Mouse (Mus musculus) kidney, postnatal 14 days (tissue): ENCODE data around the gene Nanos2.

ENCODE experiments used
- DNase-seq: peaks from one replicate; pipeline ENCODE4 v3.0.0; 2022; ENCODE audit warnings: mixed read lengths

The Nanos2 gene

DNA sequence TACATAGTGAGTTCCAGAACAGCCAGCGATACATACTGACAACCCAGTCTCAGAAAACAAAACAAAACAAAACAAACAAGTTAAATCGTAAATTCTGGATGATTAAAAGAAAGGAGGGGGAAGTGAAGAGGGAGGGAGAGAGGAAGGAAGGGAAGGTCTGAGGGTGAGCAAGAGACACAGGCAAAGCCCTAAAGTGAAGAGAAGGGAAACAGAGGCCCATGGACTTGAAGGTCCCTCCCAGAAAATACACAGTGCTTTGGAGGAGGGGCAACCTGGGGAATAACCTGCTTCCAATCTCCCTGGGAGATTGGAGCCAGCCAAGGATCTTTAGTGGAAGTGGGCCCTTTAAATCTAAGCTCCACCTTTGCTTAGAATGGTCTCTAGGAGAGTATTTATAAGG lies at the start of gene Nanos2:
Gene Nanos2, plus strand, starts transcription at position 301 of the 400 bp plus-strand sequence.
- DNase-seq, result no peak

DNA sequence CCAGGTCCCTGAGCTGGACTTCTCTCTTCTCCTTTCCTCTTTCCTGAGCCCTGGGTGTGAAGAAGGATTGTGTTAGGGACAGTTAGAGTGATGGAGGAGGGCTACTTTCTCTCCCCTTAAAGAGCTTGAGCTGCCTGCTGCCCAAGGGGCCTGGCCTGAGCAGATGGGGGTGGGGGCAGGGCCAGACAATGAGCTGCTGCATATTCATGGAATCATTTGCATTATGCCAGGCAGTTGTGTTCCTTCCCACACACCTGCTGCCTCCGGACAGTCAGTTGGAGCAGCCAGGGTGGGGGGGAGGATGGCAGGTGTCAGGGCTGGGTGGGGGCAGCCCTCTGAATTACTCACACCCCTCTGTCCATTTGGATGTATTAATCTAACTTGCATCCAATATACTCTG lies 44.8 kb upstream of the Nanos2 start:
- DNase-seq, result no peak

DNA sequence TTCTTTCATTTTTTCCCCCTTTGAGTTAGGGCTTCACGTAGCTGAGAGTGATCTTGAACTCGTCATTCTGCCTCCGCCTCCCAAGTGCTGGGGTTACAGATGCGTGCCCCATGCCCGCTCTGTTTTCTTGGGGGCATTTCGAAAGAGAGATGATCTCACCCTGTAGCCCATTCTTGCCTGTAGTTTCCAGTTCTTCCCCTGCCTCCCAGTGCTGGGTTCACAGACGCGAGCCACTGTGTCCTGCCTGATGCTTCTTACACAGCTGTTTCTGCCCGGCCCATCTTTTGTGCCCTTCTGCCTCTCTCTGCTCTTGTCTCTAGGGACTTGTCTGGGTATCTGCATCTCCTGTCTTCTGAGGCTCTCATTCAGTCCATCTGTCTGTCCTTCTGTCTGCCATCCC lies 44.4 kb upstream of the Nanos2 start:
- no peak for DNase-seq

DNA sequence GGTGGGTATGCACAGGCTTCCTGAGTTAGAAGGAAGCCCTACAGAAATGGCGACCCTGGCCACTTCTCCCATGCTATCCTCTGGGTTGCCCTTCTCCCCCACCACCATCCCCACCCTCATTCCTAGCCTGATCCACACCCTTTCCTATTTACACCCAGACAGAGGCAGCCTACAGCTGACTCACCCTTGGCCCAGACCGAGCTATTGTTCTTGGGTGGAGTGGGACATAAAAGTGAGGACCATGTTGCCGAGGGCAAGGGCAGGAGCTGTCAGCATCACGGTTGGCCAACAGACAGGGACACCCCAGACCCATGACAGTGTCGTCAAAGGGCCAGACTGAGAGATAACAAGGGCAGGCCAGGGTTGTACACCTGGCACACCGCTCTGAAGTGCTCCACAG lies 39.0 kb upstream of the Nanos2 start:
- peak; percentile 71 for DNase-seq

DNA sequence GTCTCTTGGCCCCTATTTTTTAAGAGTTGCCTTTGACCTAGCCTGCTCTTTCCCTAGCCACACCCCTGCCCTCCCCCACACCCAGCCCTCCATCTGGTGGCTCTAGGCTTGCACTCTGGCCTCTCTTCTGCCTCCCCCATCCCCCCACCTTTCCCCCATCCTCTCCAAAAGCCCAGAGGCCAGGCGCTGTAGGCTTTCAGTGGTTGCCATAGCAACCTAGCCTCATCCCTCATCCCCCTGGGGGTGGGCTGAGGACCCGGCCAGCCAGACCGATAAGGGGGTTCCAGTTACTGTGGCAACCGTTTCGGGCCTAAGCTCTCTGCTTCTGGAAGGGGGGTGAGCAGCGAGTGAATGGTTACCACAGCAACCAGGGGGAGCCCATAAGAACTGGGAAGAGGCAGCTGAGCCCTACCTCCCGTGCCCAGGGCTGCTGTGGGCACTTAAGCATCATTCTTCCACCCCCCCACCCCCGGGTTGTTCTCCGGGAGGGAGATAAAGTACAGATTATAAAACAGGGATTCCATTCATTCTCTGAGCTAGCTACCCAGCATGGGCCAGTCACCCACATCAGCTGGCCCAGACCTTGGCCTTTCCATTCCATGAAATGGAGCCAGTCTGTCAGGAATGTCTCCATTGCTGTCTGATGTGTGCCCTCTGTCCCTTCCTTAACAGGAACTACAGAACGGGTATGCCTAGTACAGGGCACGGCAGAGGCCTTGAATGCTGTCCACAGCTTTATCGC lies 37.2 kb upstream of the Nanos2 start:
- no peak for DNase-seq

DNA sequence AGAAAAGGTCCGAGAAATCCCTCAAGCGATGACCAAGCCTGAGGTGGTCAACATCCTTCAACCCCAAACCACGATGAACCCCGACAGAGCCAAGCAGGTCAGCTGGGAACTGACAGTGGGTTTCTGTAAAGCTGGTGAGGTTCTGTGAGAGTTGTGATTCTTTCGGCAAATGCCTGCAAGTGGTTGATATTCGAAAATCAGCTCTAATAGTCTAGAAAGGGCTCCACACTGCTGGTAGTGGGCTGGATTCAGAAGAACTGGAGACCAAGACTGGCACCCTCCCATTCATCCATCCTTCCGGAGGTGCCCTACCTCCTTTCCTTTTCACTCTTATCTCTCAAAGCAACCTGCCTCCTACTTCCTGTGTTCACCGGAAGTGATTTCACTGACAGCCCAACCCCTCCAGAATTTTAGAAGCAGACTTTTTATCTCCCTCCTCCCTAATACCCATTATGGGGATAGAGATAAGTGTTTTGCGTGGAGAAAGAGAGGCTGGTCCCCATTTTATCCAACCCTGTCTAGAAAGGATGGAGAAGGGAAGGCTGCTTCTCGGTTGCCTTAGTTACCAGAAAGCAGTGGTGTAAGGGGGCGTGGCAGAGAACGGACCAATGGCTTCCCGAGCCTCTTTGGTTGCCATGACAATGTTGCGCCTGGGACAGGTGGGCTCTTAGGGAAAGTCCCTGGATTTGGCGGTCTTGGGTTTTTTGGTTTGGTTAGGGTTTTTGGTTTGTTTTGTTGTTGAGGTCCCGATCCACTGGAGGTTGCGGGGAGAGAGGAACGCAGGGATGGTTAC lies 36.5 kb upstream of the Nanos2 start:
- DNase-seq, result no peak

DNA sequence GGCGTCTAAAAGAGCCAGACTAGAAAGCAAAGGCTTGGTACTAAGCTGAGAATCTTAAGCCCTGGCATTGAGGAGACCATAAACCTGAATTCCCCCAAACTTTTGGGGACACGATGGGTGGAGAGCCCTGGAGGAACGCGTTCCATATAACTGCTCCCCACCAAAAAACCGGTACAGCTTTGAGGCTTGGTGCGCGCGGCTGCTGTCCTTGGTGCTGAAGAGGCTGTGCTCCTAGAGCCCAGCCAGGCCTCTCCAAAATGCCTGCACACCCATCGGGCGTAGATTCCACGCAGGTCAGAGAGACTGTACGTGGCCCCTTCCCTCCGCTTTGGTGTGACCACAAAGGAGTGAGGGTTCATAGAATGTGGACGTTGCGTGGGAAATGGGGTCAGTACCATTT lies 35.8 kb upstream of the Nanos2 start:
- DNase-seq, result peak; percentile 44

DNA sequence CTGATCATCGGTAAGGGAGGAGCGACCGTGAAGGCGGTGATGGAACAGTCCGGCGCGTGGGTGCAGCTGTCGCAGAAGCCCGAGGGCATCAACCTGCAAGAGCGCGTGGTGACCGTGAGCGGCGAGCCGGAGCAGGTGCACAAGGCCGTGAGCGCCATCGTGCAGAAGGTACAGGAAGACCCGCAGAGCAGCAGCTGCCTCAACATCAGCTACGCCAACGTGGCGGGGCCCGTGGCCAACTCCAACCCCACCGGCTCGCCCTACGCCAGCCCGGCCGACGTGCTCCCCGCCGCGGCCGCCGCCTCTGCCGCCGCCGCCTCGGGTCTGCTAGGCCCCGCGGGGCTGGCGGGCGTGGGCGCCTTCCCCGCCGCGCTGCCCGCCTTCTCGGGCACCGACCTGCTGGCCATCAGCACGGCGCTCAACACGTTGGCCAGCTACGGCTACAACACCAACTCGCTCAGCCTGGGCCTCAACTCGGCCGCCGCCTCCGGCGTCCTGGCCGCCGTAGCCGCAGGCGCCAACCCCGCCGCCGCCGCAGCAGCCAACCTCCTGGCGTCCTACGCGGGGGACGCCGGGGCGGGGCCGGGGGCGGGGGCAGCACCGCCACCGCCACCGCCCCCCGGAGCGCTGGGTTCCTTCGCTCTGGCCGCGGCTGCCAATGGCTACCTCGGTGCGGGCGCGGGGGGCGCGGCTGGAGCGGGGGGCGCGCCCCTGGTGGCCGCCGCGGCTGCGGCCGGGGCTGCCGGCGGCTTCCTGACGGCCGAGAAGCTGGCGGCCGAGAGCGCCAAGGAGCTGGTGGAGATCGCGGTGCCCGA lies 29.4 kb upstream of the Nanos2 start:
- peak; percentile 79 for DNase-seq

DNA sequence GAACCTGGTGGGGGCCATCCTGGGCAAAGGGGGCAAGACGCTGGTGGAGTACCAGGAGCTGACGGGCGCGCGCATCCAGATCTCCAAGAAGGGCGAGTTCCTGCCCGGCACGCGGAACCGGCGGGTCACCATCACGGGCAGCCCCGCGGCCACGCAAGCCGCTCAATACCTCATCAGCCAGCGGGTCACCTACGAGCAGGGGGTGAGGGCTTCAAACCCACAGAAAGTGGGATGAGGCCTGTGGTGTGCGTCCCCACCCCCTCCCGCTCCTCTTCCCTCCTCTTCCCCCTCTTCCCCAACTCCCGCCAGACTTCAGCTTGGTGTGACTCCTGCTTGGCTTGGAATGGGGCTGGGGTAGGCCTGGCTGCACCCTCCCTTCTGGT lies 28.8 kb upstream of the Nanos2 start:
- DNase-seq, result no peak

DNA sequence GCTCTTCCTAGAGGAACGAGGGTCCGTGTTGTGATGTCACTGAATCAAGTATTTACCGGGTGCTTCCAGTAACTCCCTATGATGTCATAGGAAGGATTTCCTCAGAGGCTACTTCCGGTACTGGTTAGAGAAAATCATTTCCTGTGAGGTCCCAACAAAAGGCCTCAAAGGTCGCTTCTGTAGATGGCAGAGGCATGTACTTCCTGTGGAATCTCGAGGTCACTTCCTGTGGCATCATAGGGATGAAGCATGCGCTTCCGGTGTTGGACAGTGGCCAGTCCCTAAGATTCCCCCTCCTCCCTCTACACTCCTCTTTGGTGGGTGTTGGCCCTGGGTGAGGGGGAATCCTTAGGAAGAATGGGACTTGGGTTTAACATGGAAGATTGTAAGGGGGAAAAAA lies 27.8 kb upstream of the Nanos2 start:
- DNase-seq, result peak; percentile 70

DNA sequence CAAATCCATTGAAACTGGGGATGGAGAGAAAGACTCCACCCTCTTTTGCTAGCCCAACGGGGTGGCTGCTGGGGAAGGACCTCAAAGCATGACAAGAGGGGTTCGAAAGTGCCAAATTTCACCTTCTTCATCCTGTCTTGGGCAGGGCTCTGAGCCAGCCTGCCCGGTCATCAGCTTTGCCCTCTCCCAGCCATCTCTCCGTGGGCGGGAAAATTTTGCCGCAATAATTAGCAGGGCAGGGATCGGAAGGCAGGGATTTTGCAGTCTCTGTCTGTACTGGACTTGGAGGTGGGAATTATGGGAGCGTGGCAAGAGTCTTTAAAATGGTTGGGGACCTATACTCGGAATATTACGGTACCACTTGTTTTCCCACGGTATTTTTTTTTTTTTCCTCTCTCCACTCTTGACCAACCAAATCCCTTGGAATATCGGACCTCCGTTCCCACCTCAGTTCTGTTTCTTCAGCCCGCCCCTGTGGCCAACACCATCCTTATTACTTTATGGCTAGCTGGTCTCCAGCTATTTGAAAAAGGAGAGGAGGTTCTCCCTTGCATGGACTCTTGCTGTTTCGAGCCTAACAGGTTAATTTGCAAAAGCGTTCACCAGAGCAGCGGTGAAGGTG lies 24.9 kb upstream of the Nanos2 start:
- no peak for DNase-seq

DNA sequence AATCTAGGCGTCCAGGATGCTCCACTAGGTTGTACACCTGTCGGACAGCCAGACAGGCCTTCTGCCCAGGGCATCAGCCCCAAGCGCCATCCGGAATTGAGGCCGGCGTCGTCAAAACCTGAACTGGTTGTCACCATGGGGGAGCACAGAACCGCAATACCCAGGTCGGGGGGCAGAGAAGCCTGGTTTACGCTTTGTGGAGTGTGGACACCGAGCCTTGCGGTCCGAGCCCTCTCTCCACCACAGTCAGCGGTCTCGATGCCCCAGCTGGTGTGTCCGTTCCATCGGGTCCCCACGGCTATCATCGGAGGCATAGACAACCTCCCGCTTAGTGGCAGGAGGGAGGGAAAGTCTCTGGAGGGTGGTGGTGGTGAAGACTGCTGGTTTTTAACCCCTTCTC lies 24.4 kb upstream of the Nanos2 start:
- no peak for DNase-seq

DNA sequence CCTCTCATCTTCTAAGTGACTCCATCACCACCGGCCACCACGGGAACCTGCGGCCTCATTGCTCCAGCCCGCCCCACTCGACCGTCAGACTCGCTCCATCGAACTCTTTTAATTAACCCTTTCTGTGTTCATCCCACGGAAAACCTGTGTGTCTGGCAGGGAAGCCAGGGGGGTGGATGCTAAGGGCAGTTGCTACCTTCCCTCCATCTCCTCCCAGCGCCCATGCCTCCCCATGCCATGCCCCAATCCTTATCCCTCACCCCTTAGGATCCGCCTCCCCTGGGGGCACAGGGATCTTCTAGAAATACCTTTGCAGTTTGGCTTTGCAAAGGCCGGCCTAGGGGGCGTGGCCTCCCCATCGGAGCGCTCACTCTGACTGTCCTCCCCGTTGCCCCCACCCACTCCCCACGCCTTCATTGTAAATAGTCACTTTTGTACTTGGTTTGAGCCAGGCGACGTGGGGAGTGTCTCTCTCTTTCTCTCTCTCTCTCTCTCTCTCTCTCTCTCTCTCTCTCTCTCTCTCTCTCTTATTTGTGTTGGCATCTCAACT lies 23.8 kb upstream of the Nanos2 start:
- no peak for DNase-seq

DNA sequence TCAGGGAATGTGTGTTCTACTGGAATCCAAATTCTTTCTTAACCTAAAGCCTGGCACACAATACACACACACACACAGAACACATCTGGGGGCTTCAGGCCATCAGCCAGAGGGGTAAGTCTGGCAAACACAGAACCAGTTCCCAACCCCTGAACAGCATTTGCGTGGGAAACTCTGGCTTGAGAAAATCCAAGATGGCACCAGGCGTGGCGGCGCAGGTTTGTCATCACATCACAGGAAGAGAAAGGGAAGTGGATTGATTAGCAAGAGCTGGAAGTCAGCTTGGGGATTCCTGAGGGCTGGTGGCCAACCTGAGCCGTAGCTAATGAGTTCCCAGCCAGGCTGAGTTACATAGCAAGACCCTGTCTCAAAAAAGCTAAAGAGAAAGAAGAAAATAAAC lies 21.9 kb upstream of the Nanos2 start:
- no peak for DNase-seq

DNA sequence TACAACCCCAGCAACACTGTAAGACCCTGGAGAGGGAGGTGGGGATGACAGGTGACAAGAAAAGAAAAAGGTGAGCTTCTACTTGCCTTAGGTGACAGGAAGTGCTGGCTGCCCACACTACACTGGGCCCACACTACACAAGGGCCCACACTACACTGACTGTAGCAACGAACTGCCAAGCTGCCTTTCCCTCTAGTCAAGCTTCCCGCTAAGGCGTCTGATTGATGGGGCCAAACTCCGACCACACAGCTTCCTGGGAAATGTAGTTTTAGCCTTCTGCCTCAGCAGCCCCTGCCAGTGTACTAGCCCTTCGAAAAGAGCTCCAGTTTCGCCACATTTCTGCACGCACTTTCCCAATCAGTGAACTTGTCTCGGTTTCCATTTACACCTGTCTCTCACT lies 19.6 kb upstream of the Nanos2 start:
- DNase-seq, result no peak

DNA sequence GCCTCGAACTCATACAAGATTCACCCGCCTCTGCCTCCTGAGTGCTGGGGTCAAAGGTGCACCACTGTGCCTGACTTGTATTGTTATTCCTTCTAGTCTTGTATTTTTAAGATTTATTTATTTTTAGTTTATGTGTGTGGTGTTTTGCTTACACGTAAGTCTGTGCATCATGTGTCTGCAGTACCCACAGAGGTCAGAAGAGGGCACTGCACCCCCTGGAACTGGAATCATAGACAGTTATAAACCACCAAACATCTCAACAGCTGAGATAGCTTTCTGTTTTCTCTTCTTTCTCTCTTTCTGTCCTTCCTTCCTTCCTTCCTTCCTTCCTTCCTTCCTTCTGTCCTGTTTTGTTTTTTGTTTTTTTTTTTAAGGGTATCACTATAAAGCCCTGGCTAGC lies 16.2 kb upstream of the Nanos2 start:
- no peak for DNase-seq

DNA sequence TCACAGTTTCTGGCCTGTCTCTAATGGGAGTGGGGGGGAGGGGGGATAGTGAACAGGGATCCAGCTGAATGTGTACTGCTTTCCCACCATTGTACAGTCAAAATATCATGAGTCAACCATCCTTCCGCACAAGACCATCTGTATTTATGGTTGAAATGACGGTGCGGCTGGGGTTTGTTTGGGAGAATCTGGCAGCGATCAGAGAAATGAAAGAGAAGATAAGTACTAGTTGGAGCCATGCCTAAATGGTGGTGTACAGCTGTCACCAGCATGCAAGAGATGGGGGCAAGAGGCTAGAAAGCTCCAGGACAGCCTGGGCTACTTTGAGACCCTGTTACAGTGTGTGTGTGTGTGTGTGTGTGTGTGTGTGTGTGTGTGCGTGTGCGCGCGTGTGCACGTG lies 8.8 kb upstream of the Nanos2 start:
- DNase-seq, result no peak

DNA sequence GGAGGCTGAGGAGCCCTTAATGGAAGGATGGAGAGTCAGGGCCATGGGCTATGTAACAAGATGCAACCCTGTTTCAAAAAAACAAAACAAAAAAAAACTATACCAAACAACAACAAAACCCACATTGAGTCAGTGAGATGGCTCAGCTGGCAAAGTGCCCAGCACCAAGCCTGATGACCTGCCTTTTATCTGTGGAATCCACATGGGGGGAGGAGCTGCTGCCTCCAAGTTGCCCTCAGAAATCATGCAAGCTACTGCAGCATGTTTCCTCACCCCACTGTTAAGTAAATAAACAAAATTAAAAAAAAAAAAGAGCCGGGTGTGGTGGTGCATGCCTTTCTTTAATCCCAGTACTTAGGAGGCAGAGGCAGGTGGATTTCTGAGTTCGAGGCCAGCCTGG lies 697 bp upstream of the Nanos2 start:
- DNase-seq, result no peak

DNA sequence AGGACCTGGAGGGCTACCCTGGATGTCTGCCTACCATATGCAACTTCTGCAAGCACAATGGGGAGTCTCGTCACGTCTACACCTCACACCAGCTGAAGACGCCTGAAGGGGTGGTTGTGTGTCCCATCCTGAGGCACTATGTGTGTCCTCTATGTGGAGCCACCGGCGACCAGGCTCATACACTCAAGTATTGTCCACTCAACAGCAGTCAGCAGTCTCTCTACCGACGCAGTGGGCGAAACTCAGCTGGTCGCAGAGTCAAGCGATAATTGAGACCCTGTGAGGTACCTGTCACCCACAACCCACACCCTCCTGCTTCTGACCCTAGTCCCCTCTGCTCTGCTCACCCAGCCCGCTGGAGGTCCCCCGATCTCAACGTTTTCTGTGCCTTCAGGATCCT lies 547 bp downstream of the Nanos2 start:
- DNase-seq, result no peak

DNA sequence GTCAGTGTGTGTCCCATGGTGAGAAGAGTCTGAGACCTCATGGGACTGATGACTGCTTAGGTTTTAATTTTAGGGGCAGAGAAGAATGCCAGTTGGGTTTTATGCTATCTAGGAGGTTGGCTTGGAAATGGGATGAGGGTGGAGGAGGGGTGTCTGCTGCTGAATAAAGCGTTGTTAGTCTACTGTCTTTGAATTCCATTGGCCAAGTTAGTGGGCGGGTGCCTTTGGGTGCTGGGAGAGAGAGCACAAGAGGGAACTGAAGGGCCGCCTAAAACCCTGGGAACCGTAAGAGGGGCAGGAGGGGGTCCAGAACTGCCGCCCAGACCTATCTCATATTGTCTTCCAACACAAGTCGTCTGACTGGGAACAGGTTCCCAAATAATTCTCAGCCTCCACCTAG lies 1.6 kb downstream of the Nanos2 start:
- DNase-seq, result no peak

DNA sequence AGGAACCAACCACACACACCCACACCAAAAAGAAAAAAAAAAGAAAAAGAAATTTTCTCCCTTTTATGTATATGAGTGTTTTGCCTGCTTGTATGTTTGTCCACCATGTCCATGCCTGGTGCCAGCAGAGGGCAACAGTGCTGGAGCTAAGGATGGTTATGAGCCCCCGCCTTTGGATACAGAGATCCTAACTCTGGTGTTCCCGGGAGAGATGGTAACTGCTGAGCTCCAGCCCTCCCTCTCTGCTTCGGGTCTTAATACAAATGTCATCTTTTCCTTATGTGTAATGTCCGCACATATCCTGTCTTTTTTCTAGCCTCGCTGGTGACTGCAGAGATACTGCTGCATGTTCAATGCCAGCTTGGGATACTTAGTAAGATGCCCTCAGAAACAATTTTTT lies 2.8 kb downstream of the Nanos2 start:
- no peak for DNase-seq

DNA sequence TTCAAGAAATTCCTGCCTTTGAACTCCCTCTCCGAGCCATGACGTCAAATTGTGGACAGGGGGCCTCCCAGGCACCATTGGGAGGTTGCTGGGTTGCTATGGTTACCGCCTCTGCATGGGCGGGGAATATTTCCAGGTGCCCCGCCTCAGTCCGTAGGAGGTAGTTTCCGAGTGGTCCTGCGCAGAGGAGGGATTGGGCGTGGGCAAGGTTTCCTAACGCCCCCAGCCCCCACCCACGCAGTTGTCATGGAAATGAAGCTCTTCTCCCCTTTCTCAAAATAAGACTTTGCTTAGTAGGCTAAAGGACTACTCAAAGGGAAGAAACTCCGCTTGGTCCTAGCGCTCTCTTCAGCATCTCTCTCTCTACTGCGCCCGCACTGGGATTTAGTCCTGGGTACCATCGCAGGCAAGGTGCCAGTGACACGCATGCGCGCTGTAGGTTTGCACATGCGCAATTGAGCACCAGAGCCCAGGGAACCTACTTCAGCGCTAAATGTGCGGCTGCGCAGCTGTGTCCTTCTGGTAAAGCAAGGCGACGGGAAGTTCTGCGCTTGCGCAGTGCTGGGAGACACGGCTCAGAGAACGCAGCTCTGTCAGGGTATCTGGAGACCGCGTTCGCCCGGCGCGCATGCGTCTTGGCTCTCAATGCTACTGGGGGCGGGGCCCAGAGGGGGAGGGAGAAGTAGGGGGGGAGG lies 3.5 kb downstream of the Nanos2 start, which contains the start of gene Mypop:
Gene Mypop, plus strand, starts transcription at position 645 of the 695 bp plus-strand sequence.
- DNase-seq, result peak; percentile 100
